Mouse (Mus musculus) erythroblast, adult 5-6 weeks (primary cell): ENCODE data around the gene Gm43191. TPM values are rescaled to one million over a fixed set of nuclear protein-coding genes. Genes with fewer than 3 reads are reported as not detected.
A peak's percentile ranks its signal among the peaks of the same experiment; 100 is the strongest.

ENCODE experiments used
- ATAC-seq: replicated peaks from 2 replicates; pipeline ENCODE4 v1.8.0; 2016; ENCODE audit warnings: moderate number of reproducible peaks, mild to moderate bottlenecking, moderate TSS enrichment, inconsistent platforms; ENCODE audit not compliant: poor library complexity, low FRiP score, severe bottlenecking
- total RNA-seq, 2 experiments: library from RNA; stranded (forward) in 1 of 2; stranded (reverse) in 1 of 2; fragments of 150-400 nt in 1 of 2; fragments of 200-764, 138-1000 nt in 1 of 2; gene quantifications; 2 replicates each; pipeline versions ENCODE4 v1.2.3 to v1.2.4; 2015 to 2017; ENCODE audit warnings: low replicate concordance in 2 of 2

Gene Gm43191
- total RNA-seq, 2 experiments from 2014 or later: not detected

DNA sequence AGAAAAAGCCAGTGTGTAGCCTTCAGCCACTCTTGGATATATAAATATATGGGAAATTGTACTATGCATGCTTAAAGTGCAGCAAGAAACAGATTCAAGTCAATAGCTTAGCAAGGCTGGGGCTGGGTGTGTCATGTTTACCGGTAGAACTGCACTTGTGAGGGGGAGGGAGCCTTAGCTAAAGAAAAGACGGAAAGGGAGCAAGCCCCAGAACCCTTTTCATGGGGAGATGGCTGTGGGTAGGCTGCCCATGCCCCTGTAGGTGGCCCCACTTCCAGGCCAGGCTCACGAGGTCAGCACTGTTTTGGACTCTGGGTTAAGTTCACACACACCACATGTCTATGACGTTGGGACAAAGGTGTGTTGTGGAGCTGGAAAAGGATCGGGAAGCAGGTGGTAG, 45.3 kb downstream of the Gm43191 start:
- ATAC-seq: no peak

DNA sequence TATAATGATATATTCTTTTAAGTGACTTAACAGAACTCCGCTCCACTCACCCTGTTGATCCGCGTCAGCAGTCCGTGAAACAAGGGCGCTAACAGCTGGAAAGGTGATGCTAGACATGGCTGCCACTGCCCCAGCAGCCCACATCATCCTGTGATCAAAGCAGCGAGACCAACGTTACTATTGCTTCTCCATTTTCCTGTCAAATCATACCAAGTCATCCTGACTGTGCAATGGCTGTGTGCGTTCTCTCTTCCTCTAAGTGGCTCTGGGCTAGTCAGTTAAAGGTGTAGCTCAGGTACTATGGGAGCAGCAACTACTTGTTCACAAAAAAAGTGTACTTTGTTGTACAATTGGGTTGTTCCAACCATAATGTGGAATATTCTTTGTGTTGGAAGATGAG, 46.2 kb downstream of the Gm43191 start:
- no peak for ATAC-seq

DNA sequence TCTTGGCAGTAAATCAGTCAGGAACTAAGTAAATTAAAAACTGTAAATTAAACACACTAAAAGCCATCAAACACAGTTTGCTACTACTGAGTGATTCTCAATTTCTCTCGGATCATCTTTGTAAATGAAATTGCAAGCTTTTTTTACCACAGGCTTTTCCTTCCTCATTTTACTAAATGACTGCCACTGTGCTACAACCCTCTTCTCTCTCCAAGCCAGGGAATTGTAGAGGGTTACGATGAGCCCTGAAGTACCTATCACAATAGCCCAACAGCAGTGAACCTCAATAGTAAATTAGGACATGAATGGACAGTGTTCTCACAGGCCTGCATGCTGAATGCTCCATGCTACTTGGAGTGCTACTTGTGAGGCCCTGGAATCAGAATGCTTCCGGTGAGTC, 47.0 kb downstream of the Gm43191 start:
- no peak for ATAC-seq

DNA sequence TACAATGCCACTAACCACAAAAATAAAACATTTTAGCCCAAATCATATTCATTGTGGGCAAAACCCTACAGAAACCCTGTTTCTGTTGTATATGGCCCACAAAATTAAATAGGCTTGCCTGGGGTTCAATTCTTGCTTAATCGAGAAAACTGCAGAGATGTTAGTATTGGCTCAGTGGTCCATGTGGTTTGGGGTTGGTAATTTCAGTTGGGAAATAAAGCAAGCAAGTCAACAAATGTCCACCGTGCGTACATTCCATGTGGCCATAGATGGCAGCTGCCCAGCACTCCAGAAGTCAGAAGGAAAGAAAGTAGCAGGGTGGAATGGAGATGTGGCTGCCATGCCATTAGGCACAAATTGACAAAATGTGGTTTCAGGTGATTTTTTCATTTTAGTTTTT, 48.1 kb downstream of the Gm43191 start:
- ATAC-seq: no peak

DNA sequence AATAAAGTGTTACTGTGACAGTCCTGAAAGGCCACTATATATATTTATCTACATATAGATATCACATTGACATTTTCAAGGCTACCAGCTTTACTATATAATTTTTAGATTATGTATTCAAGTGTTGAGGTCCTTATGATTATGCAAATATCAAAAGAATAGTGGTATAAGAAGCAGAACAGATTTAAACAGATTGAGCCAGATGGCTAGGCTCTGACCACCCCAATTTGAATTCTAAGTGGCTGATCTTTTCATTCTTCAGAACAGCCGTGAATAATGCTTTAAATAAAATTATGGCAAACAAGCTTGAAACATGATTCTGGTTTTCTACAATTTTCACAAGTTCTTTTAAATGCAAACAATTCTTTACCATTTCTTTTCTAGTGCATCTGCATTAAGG, 49.6 kb downstream of the Gm43191 start:
- no peak for ATAC-seq

DNA sequence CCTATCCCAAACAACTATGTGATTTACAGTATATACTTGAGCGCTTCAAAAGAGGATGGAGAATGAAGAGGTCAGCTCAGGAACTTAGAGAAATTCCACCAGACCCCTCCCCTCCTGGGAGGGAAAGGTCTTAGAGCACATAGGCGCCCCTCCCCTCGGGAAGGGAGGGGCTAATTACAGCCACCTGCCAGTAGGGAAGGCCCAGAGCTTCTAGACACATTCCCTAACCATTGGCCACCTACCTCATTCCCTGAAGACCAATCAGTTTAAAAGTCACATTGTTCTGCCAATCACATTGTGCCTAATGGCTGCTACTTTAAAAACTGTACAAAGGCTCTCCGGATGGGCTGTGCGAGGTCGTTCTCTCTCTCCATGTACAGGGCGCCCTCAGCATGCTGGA, 58.4 kb downstream of the Gm43191 start:
- ATAC-seq: no peak

DNA sequence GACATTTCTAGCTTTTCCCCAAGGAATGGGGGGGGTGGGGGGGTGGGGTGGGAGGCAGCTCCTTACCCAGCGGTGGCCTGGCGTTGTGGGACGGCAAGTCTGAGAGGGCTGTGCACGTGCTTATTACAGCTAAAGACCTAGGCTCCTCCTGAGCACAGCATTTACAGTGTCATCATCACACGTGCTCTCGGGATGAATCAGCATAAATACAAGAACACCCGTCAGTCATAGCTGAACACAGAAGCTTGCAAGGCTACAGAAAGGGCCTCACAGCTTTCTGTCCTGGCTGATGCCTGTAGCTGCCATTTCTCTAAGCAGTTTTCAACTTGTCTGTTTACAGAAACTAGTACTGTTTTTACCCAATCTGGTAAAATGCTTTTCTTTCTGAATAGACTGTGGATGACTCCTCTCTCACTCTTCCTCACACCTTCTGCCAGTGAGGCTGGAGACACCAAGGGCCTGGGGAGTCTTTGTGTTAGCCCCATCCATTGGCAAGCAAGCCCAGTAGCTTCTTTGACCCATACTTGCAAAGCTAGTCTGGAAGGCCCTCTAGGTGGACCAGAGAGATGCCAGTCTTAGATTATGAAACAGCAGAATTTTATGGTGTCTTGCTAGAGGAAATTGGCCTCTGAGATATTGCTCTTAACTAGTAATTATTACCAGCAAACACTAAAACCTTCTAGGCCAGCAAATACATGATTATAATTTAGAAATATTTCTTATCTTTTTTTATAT, 60.3 kb downstream of the Gm43191 start:
- ATAC-seq: peak; percentile 97

DNA sequence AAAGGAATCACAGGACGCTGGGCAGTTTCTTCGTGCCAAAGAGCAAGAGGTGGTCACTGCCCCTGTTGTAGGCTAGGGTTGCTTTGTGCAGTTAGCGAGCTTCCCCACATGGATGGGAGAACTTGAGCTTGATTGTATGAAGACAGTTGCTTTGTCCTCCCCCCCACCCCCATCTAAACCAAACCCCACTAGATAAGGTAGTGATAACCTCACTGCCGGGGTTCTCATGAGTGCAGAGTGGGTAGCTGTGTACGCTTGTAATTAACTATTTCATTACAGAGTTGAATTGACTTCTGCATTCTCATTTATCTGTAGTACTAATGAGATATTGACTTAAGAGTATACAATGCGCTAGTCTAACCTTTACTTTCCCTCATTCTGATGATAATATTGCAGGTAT, 62.2 kb downstream of the Gm43191 start:
- no peak for ATAC-seq

DNA sequence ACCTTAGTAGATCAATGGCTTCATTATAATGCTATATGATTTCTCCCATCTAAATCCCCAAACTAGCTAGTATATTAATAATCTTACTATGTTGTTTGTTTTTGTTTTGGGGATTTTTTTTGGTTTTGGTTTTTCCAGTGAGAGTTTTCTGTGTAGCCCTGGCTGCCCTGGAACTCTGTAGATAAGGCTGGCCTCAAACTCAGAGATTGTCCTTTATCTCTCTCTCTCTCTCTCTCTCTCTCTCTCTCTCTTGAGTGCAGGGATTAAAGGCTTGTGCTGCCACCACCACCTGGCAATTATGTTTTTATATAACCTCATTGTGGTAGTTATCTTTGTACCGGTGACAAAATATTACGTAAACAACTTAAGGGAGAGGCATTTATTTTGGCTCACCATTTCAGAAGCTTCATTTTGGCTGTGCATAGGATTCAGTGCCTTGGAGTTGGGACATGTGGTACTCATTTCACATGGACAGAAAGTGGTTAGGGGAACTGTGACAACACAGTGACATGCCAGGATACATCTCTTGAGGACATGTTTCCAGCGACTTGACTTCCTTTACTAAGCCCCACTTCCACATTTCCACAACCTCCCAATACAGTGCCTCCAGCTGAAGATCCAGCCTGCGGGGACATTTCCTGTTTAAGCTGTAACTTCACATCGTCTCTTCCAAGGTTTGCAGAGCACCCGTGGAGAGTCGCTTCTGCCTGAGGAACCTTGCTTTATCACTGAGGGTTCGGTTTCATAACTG, 65.6 kb downstream of the Gm43191 start:
- no peak for ATAC-seq

DNA sequence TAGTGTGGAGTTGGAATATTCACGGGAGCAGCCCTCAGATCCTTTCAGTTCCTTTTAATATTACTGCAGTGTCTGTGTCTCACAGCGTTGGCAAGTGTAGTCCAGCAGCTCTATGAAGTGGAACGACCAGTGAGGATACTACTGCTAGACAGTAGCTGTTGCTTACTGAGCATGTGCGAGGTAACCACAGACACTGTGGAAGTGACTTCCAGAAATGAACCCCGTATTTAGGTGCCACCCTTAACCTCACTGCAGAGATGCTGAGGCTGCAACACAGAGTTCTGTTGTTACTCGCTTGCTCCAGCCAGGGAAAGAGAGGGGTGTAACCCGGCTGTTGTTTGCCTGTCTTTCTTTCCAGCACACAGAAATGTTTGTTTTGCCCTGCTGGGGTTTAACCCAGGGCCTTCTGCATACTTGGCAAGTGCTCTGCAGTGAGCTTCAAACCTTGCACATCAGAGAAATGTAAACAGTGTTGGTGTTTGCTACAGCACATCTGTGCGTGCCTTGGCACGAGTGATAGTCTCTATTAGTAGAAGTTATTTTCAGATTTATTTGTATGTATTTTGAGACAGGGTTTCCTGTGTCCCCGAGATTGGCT, 66.7 kb downstream of the Gm43191 start, which contains the start of gene Trmt13:
Gene Trmt13 (minus strand): TSS at position 293 of the 598 bp plus-strand sequence.
- ATAC-seq: no peak

DNA sequence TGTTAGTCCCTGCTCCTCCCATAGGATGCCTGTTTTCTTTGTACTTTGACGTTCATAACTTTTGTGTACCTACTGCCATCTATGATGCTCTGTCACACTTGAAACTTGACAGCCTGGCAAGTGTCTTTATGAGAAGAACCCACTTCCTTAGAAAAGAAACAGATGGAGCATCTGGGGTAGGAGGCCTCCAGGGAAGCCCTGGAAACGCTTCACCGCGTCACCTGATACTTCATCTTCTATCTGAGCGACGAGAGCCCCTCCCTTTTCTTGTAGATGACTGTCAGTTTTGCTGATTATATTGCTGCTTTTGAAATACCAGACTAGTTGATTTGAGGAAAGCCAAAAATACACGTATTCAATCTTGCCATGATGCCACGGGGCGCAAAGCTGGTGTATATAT, 76.5 kb downstream of the Gm43191 start:
- ATAC-seq: no peak

DNA sequence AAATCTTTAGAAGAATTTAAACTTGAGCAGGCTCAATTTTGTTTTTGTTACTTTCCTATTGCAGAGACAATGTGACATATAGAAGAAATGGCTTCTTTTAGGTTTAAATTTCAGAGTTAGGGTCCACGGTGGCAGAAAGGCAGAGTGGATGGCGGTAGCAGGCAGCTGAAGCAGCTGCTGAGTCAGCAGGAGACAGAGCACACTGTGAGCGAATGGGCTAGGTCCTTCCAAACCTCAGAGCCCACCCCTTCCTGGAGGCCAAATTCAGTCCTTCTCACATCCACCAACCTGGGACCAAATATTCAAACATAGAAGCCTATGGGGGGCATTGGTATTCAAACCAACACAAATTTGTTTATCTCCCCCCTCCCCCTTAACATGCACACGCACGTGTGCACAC, 79.3 kb downstream of the Gm43191 start:
- no peak for ATAC-seq

DNA sequence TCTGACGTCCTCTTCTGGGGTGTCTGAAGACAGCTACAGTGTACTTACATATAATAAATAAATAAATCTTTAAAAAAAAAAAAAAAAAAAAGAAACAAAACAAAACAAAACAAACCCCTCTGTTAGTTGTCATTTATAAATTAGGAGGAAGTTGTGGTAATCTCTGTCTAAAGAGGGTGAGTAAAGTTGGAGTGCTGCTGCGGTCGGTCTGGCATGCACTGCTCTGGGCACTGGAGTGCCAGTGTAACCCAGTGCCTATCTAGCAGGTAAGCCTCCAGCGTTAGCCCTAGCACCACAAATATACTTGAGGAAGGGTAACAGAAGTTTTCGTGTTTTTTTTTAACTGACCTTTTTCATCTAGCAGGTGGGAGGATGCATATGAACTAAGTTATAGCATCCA, 80.1 kb downstream of the Gm43191 start:
- no peak for ATAC-seq

DNA sequence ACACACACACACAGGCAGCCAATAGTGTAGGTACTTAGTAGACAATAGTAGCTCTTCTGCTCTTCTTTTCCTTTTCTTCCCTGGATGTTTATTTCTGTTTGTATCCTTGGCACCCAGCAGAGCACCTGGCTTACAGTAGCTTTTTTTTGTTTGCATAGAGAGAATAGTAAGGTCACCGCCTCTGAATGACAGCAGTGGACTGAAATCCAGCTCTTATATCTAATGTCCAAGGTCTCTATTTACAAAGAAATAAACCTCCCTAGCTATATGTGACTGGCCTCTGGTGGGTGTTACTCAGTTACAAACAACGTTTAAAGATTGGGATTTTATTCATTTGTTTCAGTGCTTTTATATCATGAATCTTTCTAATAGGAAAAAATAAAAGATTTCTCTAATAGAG, 81.4 kb downstream of the Gm43191 start:
- ATAC-seq: no peak

DNA sequence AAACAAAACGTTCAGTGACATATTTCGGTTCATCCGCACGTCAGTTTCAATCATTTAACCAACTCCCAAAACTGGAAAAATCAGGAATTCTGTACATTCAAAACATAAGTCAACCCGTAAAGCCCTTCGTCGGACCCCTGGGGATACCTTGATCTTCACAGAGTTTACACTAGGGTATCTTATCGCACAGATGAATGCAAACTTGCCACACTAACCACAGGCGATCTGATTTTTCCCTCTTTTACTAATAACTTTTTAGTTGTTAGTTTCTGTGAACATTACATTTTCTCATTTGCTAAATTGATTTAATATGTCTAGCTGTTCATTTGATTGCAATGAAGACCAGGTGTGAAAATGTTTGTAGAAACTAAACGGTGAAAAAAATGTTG, 85.5 kb downstream of the Gm43191 start:
- peak; percentile 6; the same call in 1 of the 2 replicates for ATAC-seq

DNA sequence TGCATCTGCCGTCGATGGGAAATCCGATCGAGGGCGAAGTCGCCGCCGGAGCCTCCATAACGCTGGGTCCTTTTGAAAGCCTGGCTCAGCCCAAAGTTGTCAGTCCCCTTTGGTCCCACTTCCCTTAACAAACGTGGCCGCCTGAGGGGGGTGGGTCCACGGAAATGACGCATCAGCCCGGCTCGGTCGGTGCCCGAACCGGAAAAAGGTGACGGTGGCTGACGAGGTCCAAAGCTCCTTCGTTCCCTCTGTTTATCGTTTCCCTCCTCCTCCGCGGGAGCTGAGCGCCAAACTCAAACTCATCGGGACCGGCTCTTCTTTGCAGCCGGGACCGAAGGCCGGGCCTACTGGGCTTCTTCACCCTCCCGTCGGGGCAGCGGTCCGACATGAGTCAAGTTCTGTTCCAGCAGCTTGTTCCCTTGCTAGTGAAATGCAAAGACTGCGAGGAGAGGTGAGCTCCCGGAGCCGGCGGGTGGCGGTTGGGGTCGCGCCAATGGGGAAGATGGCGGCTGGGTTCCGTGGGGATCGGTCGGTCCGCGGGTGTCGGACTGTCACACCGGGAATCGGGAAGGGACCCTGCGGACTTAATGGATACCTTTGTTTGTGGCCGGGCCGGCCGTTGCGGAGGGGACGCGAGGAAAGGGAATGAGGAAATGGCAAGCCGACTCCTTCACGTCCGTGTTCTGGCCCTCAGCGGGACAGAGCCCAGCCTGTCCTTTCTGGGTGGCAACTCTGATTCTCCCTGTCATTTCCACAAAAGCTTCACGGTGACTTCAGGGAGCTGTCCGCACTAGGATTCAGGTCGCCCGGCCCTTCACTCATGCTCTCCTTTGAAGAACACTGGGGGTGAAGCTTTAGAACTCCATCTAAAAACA, 86.1 kb downstream of the Gm43191 start, which contains the start of gene Sass6:
Gene Sass6 (plus strand): TSS at position 255 of the 875 bp plus-strand sequence.
- peak; percentile 92 for ATAC-seq

DNA sequence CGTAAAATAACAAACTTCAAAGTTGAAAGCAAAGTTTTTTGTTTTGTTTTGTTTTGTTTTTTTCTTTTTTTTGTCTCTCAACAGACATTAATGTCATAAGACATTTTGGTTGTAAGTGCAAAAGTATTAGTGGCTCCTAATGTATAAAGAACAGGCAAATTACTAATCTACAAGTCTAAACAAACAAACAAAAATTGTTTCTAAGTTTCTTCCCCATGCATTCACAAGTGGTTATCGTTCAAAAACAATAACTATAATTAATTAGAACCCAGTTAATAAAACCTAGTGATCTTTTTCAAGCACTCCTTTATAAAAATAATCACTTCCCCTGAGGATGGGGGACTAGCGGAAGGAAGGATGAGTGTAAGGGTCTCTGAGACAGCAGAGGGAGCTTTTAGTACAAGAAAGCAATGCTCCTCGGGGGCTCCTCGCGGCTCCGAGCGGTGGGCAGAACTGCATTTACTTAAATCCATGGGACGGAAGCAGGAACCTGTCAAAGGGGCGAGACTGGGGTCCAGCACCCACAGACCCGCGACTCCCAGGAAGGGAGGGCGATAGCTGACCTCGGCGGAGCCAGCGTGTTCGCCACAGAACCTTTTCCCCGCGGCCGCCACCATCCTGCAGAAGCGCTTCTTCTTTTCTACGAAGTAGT, 86.9 kb downstream of the Gm43191 start:
- peak; percentile 70 for ATAC-seq
